Mouse (Mus musculus) forebrain, embryonic 11.5 days (tissue): ENCODE results near the gene Btnl4. TPM values are rescaled to one million over a fixed set of nuclear protein-coding genes. Genes with fewer than 3 reads are reported as not detected.

Source experiments
- ATAC-seq: fragments of 200-750 bp; cut with Nextera tagmentation; replicated peaks from 2 replicates; pipeline ENCODE4 v1.8.0; 2017; ENCODE audit warnings: moderate TSS enrichment; ENCODE audit not compliant: low FRiP score
- DNase-seq: peaks from one replicate; pipeline ENCODE4 v3.0.0-alpha.2; 2017; ENCODE audit warnings: low spot score
- H3K27ac ChIP-seq: fragments of 300-500 bp; sonication (generic); 2 replicates; pipeline ENCODE4 v1.5.1; 2014; ENCODE audit warnings: low read depth, low read length
- H3K27me3 ChIP-seq: fragments of 300-500 bp; sonication (generic); 2 replicates; pipeline ENCODE4 v1.6.1; 2014; ENCODE audit warnings: mild to moderate bottlenecking, low read length, mixed read lengths; ENCODE audit not compliant: control insufficient read depth, insufficient read depth
- H3K36me3 ChIP-seq: fragments of 300-500 bp; sonication (generic); 2 replicates; pipeline ENCODE4 v1.6.1; 2014; ENCODE audit warnings: mild to moderate bottlenecking, low read length, moderate library complexity, mixed read lengths; ENCODE audit not compliant: control insufficient read depth, insufficient read depth
- H3K4me1 ChIP-seq: fragments of 300-500 bp; sonication (generic); replicated peaks from 2 replicates; pipeline ENCODE4 v1.6.1; 2014; ENCODE audit warnings: low read length, mixed read lengths; ENCODE audit not compliant: control insufficient read depth, insufficient read depth
- H3K4me2 ChIP-seq: fragments of 300-500 bp; sonication (generic); 2 replicates; pipeline ENCODE4 v1.6.1; 2014; ENCODE audit warnings: low read depth, mild to moderate bottlenecking, low read length, moderate library complexity, mixed read lengths; ENCODE audit not compliant: severe bottlenecking
- H3K4me3 ChIP-seq: fragments of 300-500 bp; sonication (generic); 2 replicates; pipeline ENCODE4 v1.5.1; 2014; ENCODE audit warnings: low read depth, low read length
- H3K9ac ChIP-seq: fragments of 300-500 bp; sonication (generic); 2 replicates; pipeline ENCODE4 v1.6.1; 2014; ENCODE audit warnings: low read length
- H3K9me3 ChIP-seq: fragments of 300-500 bp; sonication (generic); 2 replicates; pipeline ENCODE4 v1.6.1; 2016; ENCODE audit warnings: low read length, mixed read lengths; ENCODE audit not compliant: control insufficient read depth
- WGBS: fragments of 180-500 bp; shearing (Covaris S2); extraction: QIAGEN DNeasy Blood & Tissue Kit; methylation state at CpG from one replicate; pipeline ENCODE4 v1.1.7; 2014; 5-methylcytosine and 5-hydroxymethylcytosine counted together
- polyA plus RNA-seq: library from polyadenylated mRNA; unstranded; fragments of >200 nt; fragmentation: Nextera tagmentation; extraction: Ambion mirVana; gene quantifications from 2 replicates; pipeline ENCODE4 v1.2.1, GENCODE M21; 2014

Gene Btnl4
- polyA plus RNA-seq, 1 experiment from 2014 or later, result not detected

DNA sequence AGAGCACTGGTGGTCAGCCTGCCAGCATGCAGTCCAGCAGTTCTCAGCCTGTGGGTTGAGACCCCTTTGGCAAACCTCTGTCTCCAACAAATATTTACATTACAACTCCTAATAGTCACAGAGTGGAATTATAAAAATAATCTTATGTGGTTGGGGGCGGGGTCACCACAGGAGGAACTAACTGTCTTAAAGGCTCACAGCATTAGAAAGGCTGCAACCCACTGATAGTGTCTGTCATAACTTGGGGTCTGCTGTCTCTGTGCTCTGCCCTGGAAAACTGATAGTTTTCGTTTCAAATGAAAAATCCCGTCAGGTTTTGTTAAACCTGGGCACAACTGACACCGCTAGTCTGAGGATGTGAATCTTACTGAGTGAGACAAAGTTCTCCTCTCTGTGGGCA, 19.4 kb downstream of the Btnl4 start:
- Histone ChIP-seq H3K4me3 (no peak overlapping the region), H3K9me3 (no peaks in the 10 kb centered on the region), H3K27ac (no peak overlapping the region), H3K9ac (no peak overlapping the region), H3K27me3 (no peaks in the 10 kb centered on the region), H3K4me1 (no peaks in the 10 kb centered on the region), H3K36me3 (no peaks in the 10 kb centered on the region), H3K4me2 (no peak overlapping the region)
- no peak for DNase-seq
- no peak for ATAC-seq
- WGBS, result 86% methylated on average over 4 of the region's 4 CpGs

GRCm38 (mm10) chr17:34448473-34449041, 28.6 kb downstream of the Btnl4 start:
- Histone ChIP-seq H3K9ac (no peak overlapping the region), H3K4me3 (no peak overlapping the region), H3K27me3 (no peaks in the 10 kb centered on the region), H3K9me3 (no peaks in the 10 kb centered on the region), H3K36me3 (no peaks in the 10 kb centered on the region), H3K27ac (no peak overlapping the region), H3K4me2 (no peak overlapping the region), H3K4me1 (no peaks in the 10 kb centered on the region)
- 76% methylated on average over 6 of the region's 6 CpGs for WGBS
- DNase-seq, result no peak
- ATAC-seq, result no peak

- Histone ChIP-seq H3K4me1 (no peaks in the 10 kb centered on the region), H3K9ac (no peak overlapping the region), H3K36me3 (no peaks in the 10 kb centered on the region), H3K27ac (no peak overlapping the region), H3K4me3 (no peak overlapping the region), H3K9me3 (no peaks in the 10 kb centered on the region), H3K4me2 (no peak overlapping the region), H3K27me3 (no peaks in the 10 kb centered on the region)
- 95% methylated on average over 7 of the region's 7 CpGs for whole genome bisulfite sequencing
- no peak for DNase-seq
- no peak for ATAC-seq
Measured at GRCm38 (mm10) chr17:34441990-34442389, 35.1 kb downstream of the Btnl4 start.

DNA sequence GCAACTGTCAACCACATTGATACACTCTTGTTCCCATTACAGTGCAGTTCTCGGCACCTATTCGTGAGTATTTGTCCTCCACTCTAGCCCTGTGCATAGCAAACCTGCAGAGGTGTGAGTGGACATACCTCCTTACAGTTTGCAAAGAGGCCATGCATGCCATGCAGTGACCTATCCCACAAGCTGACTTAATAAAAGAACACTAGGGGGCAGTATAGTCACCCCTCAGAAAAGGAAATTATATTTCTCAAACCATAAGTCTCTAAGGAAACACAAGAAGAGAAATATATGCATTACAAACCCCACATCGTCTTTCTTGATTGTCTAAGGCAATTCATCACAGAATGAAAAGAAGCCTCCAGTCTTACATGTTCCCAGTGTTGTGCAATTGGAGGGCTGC, 37.3 kb downstream of the Btnl4 start:
- Histone ChIP-seq H3K27me3 (no peaks in the 10 kb centered on the region), H3K9ac (no peak overlapping the region), H3K4me1 (no peaks in the 10 kb centered on the region), H3K27ac (no peak overlapping the region), H3K36me3 (no peaks in the 10 kb centered on the region), H3K4me2 (no peak overlapping the region), H3K4me3 (no peak overlapping the region), H3K9me3 (no peaks in the 10 kb centered on the region; the same call in 1 of the 2 replicates)
- DNase-seq (no peak), ATAC-seq (no peak)
- 66% methylated on average over 3 of the region's 3 CpGs for WGBS

GRCm38 (mm10) chr17:34438588-34438987, 38.5 kb downstream of the Btnl4 start:
- ATAC-seq (no peak), DNase-seq (no peak)
- Histone ChIP-seq H3K27me3 (no peaks in the 10 kb centered on the region), H3K9me3 (no peaks in the 10 kb centered on the region; the same call in 1 of the 2 replicates), H3K27ac (no peak overlapping the region), H3K4me1 (no peaks in the 10 kb centered on the region), H3K9ac (no peak overlapping the region), H3K36me3 (no peaks in the 10 kb centered on the region), H3K4me2 (no peak overlapping the region), H3K4me3 (no peak overlapping the region)
- 53% methylated on average over 1 of the region's 1 CpGs for WGBS

- ATAC-seq (no peak), DNase-seq (no peak)
- H3K4me2 ChIP-seq, result no peak overlapping the region
- no peak overlapping the region for H3K27ac ChIP-seq
- H3K9me3 ChIP-seq, result no peaks in the 10 kb centered on the region; the same call in 1 of the 2 replicates
- H3K4me1 ChIP-seq, result no peaks in the 10 kb centered on the region
- H3K9ac ChIP-seq, result no peak overlapping the region
- 73% methylated on average over 7 of the region's 7 CpGs for WGBS
- H3K36me3 ChIP-seq, result no peaks in the 10 kb centered on the region
- no peak overlapping the region for H3K4me3 ChIP-seq
- no peaks in the 10 kb centered on the region for H3K27me3 ChIP-seq
Measured at GRCm38 (mm10) chr17:34437606-34438005, 39.5 kb downstream of the Btnl4 start.

DNA sequence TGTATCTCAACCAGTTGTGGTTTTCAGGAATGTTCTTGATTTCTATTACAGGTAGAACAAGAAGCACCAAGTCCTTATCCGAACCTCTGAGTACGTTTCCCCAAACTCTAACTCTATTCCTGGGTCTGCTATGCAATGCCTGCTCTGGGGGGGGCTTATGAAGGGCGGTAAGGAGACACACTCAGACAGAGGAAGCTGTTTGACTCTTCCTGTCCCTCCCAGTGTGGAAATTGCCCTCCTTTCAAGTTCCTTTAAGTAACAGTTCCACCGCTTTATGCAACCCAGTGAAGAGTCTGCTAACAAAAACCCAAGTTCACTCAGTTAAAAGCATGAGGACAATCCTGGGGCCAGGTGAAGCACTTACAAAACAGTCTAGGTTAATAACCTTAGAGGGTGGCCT, 40.0 kb downstream of the Btnl4 start:
- Histone ChIP-seq H3K4me3 (no peak overlapping the region), H3K27ac (no peak overlapping the region), H3K4me2 (no peak overlapping the region), H3K4me1 (no peaks in the 10 kb centered on the region), H3K9ac (no peak overlapping the region), H3K27me3 (no peaks in the 10 kb centered on the region), H3K9me3 (no peaks in the 10 kb centered on the region; the same call in 1 of the 2 replicates), H3K36me3 (no peaks in the 10 kb centered on the region)
- DNase-seq, result no peak
- WGBS, result 70% methylated on average over 4 of the region's 4 CpGs
- ATAC-seq, result no peak

- H3K4me2 ChIP-seq, result no peak overlapping the region
- no peaks in the 10 kb centered on the region for H3K36me3 ChIP-seq
- H3K27ac ChIP-seq, result no peak overlapping the region
- H3K9ac ChIP-seq, result no peak overlapping the region
- no peak for ATAC-seq
- no peaks in the 10 kb centered on the region for H3K9me3 ChIP-seq
- H3K4me3 ChIP-seq, result no peak overlapping the region
- no peak for DNase-seq
- H3K27me3 ChIP-seq, result no peaks in the 10 kb centered on the region
- H3K4me1 ChIP-seq, result no peaks in the 10 kb centered on the region
Measured at GRCm38 (mm10) chr17:34427597-34427996, 49.5 kb downstream of the Btnl4 start.

DNA sequence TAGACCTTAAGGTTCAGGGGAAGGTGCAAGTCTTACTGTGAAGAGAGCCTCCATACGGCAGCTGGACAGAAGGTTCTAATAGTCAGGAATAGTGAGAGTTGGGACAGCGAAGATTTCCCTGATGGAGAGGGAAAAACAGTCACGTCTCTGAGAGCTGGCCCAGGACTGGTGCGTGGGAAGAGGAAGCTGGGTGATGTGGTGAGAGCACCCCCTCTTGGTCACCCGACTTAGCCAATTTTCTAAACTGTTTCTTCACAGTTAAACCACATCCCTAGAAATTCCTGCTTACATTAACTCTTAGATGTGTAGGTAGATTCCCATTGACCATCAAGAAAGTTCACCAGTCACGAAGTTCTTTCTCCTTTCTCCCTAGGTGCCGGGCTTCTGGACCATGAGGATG, 57.1 kb downstream of the Btnl4 start:
- Histone ChIP-seq H3K27me3 (no peaks in the 10 kb centered on the region), H3K4me1 (no peaks in the 10 kb centered on the region), H3K4me2 (no peak overlapping the region), H3K9ac (no peak overlapping the region), H3K27ac (no peak overlapping the region), H3K36me3 (no peaks in the 10 kb centered on the region), H3K4me3 (no peak overlapping the region), H3K9me3 (no peaks in the 10 kb centered on the region)
- ATAC-seq, result no peak
- 75% methylated on average over 7 of the region's 7 CpGs for WGBS
- DNase-seq, result no peak
